Mouse (Mus musculus) intestine, postnatal 0 days (tissue): ENCODE data around the gene Orai1. TPM values are rescaled to one million over a fixed set of nuclear protein-coding genes. Genes with fewer than 3 reads are reported as not detected.

Source experiments
- ATAC-seq: fragments of 200-750 bp; cut with Nextera tagmentation; 2 replicates; pipeline ENCODE4 v1.8.0; 2017; ENCODE audit warnings: mild to moderate bottlenecking, moderate TSS enrichment, moderate library complexity
- H3K27ac ChIP-seq: fragments of 300-500 bp; sonication (generic); 2 replicates; pipeline ENCODE4 v1.5.1; 2014; ENCODE audit warnings: mild to moderate bottlenecking, low read depth, low read length, moderate library complexity
- H3K27me3 ChIP-seq: fragments of 300-500 bp; sonication (generic); replicated peaks from 2 replicates; pipeline ENCODE4 v1.6.1; 2014; ENCODE audit warnings: low read length, mixed read lengths; ENCODE audit not compliant: control insufficient read depth, insufficient read depth
- H3K36me3 ChIP-seq: fragments of 300-500 bp; sonication (generic); 2 replicates; pipeline ENCODE4 v1.6.1; 2014; ENCODE audit warnings: mild to moderate bottlenecking, moderate library complexity; ENCODE audit not compliant: control insufficient read depth, insufficient read depth
- H3K4me1 ChIP-seq: fragments of 300-500 bp; sonication (generic); replicated peaks from 2 replicates; pipeline ENCODE4 v1.6.1; 2014; ENCODE audit warnings: antibody characterized with exemption, low read length, mixed read lengths; ENCODE audit not compliant: control insufficient read depth, insufficient read depth
- H3K4me2 ChIP-seq: fragments of 300-500 bp; sonication (generic); replicated peaks from 2 replicates; pipeline ENCODE4 v1.6.1; 2014; ENCODE audit warnings: low read depth, mild to moderate bottlenecking, moderate library complexity
- H3K4me3 ChIP-seq: fragments of 300-500 bp; sonication (generic); 2 replicates; pipeline ENCODE4 v1.5.1; 2014; ENCODE audit warnings: low read depth, low read length
- H3K9ac ChIP-seq: fragments of 300-500 bp; sonication (generic); 2 replicates; pipeline ENCODE4 v1.6.1; 2014; ENCODE audit warnings: mild to moderate bottlenecking, low read depth, low read length
- H3K9me3 ChIP-seq: fragments of 300-500 bp; sonication (generic); 2 replicates; pipeline ENCODE4 v1.6.1; 2016; ENCODE audit warnings: mixed run types; ENCODE audit not compliant: control insufficient read depth
- CTCF ChIP-seq: sonication (generic); IDR thresholded peaks from 2 replicates; pipeline ENCODE4 v1.5.1; 2016; ENCODE audit warnings: low read depth, mild to moderate bottlenecking, control low read depth, antibody characterized with exemption, moderate library complexity
- WGBS: fragments of 180-500 bp; shearing (Covaris S2); extraction: QIAGEN DNeasy Blood & Tissue Kit; methylation state at CpG from one replicate; pipeline ENCODE4 v1.1.7; 2014; 5-methylcytosine and 5-hydroxymethylcytosine counted together
- polyA plus RNA-seq: library from polyadenylated mRNA; unstranded; fragments of >200 nt; fragmentation: Nextera tagmentation; extraction: Ambion mirVana; gene quantifications from 2 replicates; pipeline ENCODE4 v1.2.1, GENCODE M21; 2015

The Orai1 gene
- polyA plus RNA-seq, 1 experiment from 2014 or later: 36.8 TPM

DNA sequence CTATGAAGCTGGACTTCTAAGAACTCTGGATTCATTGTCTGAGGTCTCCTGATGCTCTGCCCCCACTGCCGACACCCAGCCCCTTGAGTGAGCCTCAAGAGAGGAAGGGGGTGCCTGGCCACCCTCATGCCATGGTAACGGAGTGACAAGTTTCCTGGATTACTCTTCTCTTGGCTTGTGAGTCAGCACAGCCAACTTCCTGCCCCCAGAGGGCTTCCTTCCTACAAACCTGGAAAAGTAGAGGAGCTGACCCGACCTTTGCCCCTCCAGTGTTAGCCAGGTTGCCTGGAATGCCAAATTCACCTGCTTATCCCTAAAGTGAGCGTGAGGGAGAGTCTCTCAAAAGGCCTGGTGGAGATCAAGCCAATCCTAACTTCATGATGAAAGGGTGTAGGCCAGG is 2.6 kb downstream of the Orai1 start:
- Histone ChIP-seq H3K27me3 (no peaks in the 10 kb centered on the region), H3K36me3 (peaks cover 5% of the 10 kb centered on the region; the same call in 1 of the 2 replicates), H3K4me2 (0 out of 2 replicates have a peak overlapping the region, but pooled peaks have one; percentile 1), H3K4me1 (0 out of 2 replicates have a peak, but pooled peaks cover 4% of the 10 kb centered on the region), H3K9ac (no peak overlapping the region), H3K9me3 (no peaks in the 10 kb centered on the region), H3K27ac (no peak overlapping the region), H3K4me3 (0 out of 2 replicates have a peak overlapping the region, but pooled peaks have one; percentile 78)
- WGBS: 60% methylated on average over 4 of the region's 4 CpGs
- ATAC-seq: no peak
- no peak; the same call in 1 of the 2 replicates for TF ChIP-seq CTCF

DNA sequence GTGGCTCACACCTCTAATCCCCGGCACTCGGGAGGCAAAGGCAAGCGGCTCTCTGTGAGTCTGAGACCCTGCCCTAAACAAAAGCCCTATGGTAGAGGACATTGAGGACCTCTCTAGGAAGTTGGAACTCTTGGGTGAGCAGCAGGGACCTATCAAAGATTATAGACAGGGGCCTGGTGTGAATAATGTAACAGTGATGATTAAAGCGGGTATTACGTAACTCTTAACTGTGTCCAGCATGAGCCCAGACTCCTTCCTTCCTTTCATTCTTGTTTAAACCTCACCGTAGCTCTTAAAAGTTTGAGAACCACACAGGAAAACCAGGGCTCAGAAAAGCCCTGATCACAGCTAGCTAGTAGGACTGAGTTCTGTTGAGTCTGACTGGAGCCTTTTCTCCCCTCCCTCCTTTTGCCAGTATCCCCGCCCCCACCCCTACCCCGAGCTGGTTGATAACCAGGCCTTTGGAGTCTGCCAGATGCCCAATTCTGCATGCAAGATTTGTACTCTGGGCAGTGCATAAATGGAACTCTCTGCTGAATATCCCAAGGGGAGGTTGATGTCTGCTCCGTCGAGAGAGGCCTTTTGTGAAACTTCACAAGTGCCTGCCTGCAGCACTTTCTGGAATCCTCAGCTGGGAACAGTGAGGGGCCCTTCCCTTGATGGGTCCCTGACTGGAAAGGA is 4.6 kb downstream of the Orai1 start:
- Histone ChIP-seq H3K36me3 (peaks cover 5% of the 10 kb centered on the region; the same call in 1 of the 2 replicates), H3K27me3 (no peaks in the 10 kb centered on the region), H3K27ac (no peak overlapping the region), H3K9ac (no peak overlapping the region), H3K4me1 (0 out of 2 replicates have a peak, but pooled peaks cover 4% of the 10 kb centered on the region), H3K4me2 (no peak overlapping the region; the same call in 1 of the 2 replicates), H3K4me3 (no peak overlapping the region), H3K9me3 (no peaks in the 10 kb centered on the region)
- WGBS: 55% methylated on average over 10 of the region's 10 CpGs
- no peak for ATAC-seq
- TF ChIP-seq CTCF: no peak

DNA sequence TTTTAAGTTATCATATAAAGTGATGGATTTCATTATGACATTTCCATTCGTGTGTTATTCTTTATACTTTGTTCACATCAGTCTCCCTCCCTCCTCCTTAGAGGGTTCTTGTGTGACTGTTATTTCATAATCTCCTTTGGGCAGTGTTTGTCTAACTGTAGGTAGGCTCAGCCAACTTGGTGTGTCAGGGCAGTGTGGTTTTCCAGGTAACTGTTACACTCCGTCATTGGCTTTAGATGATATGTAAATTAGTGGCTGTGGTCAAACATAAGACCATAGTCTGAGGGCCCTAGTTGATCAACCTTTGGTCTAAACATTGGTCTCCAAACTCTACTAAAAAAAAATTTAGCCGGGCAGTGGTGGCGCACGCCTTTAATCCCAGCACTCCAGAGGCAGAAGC is 5.6 kb downstream of the Orai1 start:
- no peaks in the 10 kb centered on the region for H3K9me3 ChIP-seq
- no peak overlapping the region for H3K4me2 ChIP-seq
- ATAC-seq: no peak
- H3K9ac ChIP-seq: no peak overlapping the region
- TF ChIP-seq CTCF: no peak
- WGBS: 93% methylated on average over 5 of the region's 5 CpGs
- H3K27me3 ChIP-seq: no peaks in the 10 kb centered on the region
- peaks cover 5% of the 10 kb centered on the region; the same call in 1 of the 2 replicates for H3K36me3 ChIP-seq
- H3K4me3 ChIP-seq: no peak overlapping the region
- H3K4me1 ChIP-seq: 0 out of 2 replicates have a peak, but pooled peaks cover 4% of the 10 kb centered on the region
- H3K27ac ChIP-seq: no peak overlapping the region

DNA sequence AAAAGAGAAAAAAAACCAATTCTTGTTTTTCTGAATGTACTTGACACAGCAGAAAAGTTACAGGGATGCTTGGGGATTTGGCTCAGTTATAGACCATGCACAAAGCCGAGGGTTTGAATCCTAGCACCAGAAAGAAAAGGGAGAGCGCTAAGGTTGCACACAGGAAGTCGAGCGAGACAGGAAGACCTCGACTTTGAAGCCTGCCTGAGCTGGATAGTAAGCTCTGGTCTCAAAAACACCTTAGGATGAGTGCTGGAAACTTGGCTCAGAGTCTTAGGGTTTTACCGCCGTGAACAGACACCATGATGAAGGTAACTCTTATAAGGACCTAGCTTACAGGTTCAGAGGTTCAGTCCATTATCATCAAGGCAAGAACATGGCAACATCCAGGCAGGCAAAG is 6.6 kb downstream of the Orai1 start:
- 86% methylated on average over 7 of the region's 7 CpGs for WGBS

DNA sequence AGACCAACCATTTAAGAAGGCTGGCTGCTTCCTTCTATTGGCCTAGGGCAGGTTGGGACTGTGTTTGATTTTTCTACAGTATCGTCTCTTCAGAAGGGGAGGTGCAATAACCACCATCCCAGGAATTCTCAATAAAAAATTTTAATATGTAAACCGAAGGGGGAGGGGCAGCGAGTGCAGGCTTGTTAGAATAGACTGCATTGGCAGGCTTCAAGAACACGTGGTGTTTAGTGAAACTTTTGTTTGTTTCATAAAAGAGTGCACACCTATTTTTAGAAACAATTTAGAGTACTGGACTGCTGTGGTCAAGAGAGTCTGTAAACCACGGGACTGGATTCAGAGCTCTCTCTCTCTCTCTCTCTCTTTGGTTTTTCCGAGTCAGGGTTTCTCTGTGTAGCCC is 8.2 kb downstream of the Orai1 start:
- no peak for ATAC-seq
- Histone ChIP-seq H3K4me2 (no peak overlapping the region), H3K4me3 (no peak overlapping the region), H3K4me1 (no peaks in the 10 kb centered on the region), H3K9ac (no peak overlapping the region), H3K27me3 (no peaks in the 10 kb centered on the region), H3K9me3 (no peaks in the 10 kb centered on the region), H3K27ac (no peak overlapping the region), H3K36me3 (peaks cover 5% of the 10 kb centered on the region; the same call in 1 of the 2 replicates)
- TF ChIP-seq CTCF: no peak
- 62% methylated on average over 6 of the region's 6 CpGs for WGBS

More for the DNA sequence above, 6.6 kb downstream of the Orai1 start:
- no peak for ATAC-seq
- Histone ChIP-seq H3K4me2 (no peak overlapping the region), H3K36me3 (peaks cover 5% of the 10 kb centered on the region; the same call in 1 of the 2 replicates), H3K9ac (no peak overlapping the region), H3K27ac (no peak overlapping the region), H3K27me3 (no peaks in the 10 kb centered on the region), H3K9me3 (no peaks in the 10 kb centered on the region), H3K4me1 (0 out of 2 replicates have a peak, but pooled peaks cover 4% of the 10 kb centered on the region), H3K4me3 (no peak overlapping the region)
- TF ChIP-seq CTCF: no peak

DNA sequence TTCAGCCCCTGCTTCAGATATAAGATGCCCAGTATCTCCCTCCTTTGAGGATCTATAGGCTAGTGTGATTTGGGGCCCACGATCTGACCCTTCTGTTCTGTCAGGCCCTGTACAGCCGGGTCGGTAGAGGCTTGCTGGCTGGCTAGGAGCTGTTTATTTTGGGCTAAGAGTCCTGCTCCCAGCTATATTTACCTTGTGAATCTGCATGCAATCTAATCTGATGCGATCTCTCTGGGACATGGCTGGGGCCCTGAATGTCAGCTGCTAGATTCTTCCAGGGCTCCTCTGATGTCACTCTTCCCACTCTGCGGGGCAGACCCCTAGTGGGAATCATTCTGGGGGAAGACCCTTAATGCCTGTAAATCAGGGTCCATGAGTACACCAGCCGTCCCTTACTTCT is 9.4 kb downstream of the Orai1 start:
- no peak overlapping the region for H3K27ac ChIP-seq
- H3K36me3 ChIP-seq: peaks cover 7% of the 10 kb centered on the region
- no peak for ATAC-seq
- H3K4me3 ChIP-seq: no peak overlapping the region
- no peak overlapping the region for H3K9ac ChIP-seq
- 72% methylated on average over 6 of the region's 6 CpGs for WGBS
- TF ChIP-seq CTCF: no peak
- no peaks in the 10 kb centered on the region for H3K9me3 ChIP-seq
- H3K27me3 ChIP-seq: no peaks in the 10 kb centered on the region
- no peaks in the 10 kb centered on the region for H3K4me1 ChIP-seq
- no peak overlapping the region for H3K4me2 ChIP-seq
